11 mouse cellular contexts compared by ENCODE assay signal in genomic region chr15:99649067-99649761, GRCm38 (mm10). TPM values are rescaled to one million over a fixed set of nuclear protein-coding genes. Genes with fewer than 3 reads are reported as not detected.
DNase-seq lines count a peak whose midpoint lies in the region; ATAC-seq and TF ChIP-seq lines count a peak whose summit lies in the region.
"Had no signal": no experiment of that assay in that cellular context is flagged by ENCODE, and none has a peak within 500 bp of the region (broad histone marks: within the 10 kb centered on the region; RNA-seq: fewer than 3 reads in every experiment).

No protein-coding gene starts in this region.

- H3K9ac ChIP-seq in kidney, embryonic 14.5 days (ENCODE audit: low read depth, low read length): 0 out of 2 replicates have a peak overlapping the region, but pooled peaks have one; percentile 0
- H3K9ac ChIP-seq in hindbrain, embryonic 16.5 days (ENCODE audit: low read depth, low read length): no peak overlapping the region
- peak overlapping the region; percentile 29; the same call in 1 of the 2 replicates for H3K9ac ChIP-seq in midbrain, embryonic 14.5 days (replicated peaks; ENCODE audit: low read length)

- peaks cover 30% of the 10 kb centered on the region for H3K4me1 ChIP-seq in kidney, embryonic 14.5 days (ENCODE audit: control insufficient read depth, insufficient read depth, low read length)
- peaks cover 3% of the 10 kb centered on the region; the same call in 1 of the 2 replicates for H3K4me1 ChIP-seq in kidney, adult 2 months (ENCODE audit: control insufficient read depth, insufficient read depth, low read length)
- H3K4me1 ChIP-seq in embryonic facial prominence, embryonic 10.5 days: peaks cover 78% of the 10 kb centered on the region
- H3K4me1 ChIP-seq in hindbrain, embryonic 16.5 days (ENCODE audit: control insufficient read depth, insufficient read depth, low read depth, low read length): peaks cover 43% of the 10 kb centered on the region
- H3K4me1 ChIP-seq in midbrain, embryonic 14.5 days (ENCODE audit: control insufficient read depth, insufficient read depth, low read length): peaks cover 68% of the 10 kb centered on the region

- 50% methylated on average over 6 of the region's 6 CpGs for WGBS in kidney, embryonic 14.5 days
- WGBS in kidney, adult 2 months: 63% methylated on average over 6 of the region's 6 CpGs
- WGBS in embryonic facial prominence, embryonic 10.5 days: 41% methylated on average over 6 of the region's 6 CpGs
- WGBS in hindbrain, embryonic 16.5 days: 18% methylated on average over 6 of the region's 6 CpGs
- 21% methylated on average over 6 of the region's 6 CpGs for WGBS in midbrain, embryonic 14.5 days

- no peaks in the 10 kb centered on the region for H3K9me3 ChIP-seq in kidney, embryonic 14.5 days (ENCODE audit: control insufficient read depth, low read length)
- H3K9me3 ChIP-seq in embryonic facial prominence, embryonic 10.5 days: no peaks in the 10 kb centered on the region
- H3K9me3 ChIP-seq in hindbrain, embryonic 16.5 days (ENCODE audit: control insufficient read depth, low read length): no peaks in the 10 kb centered on the region
- no peaks in the 10 kb centered on the region for H3K9me3 ChIP-seq in midbrain, embryonic 14.5 days (ENCODE audit: control insufficient read depth, low read length)

- no peak for TF ChIP-seq CTCF in kidney, adult 2 months (conservative IDR thresholded peaks at IDR 0.05; ENCODE audit: insufficient read depth, insufficient read length, low read depth, low read length)

- H3K27me3 ChIP-seq in kidney, embryonic 14.5 days (ENCODE audit: control insufficient read depth, insufficient read depth, low read length): peaks cover 7% of the 10 kb centered on the region
- H3K27me3 ChIP-seq in kidney, adult 2 months (replicated peaks; ENCODE audit: control insufficient read depth, insufficient read depth, low read length): no peaks in the 10 kb centered on the region
- peaks cover 20% of the 10 kb centered on the region for H3K27me3 ChIP-seq in embryonic facial prominence, embryonic 10.5 days (replicated peaks; ENCODE audit: low read depth, poor library complexity, severe bottlenecking)
- no peaks in the 10 kb centered on the region for H3K27me3 ChIP-seq in hindbrain, embryonic 16.5 days (replicated peaks; ENCODE audit: control insufficient read depth, insufficient read depth, low read length)
- H3K27me3 ChIP-seq in midbrain, embryonic 14.5 days (ENCODE audit: control insufficient read depth, insufficient read depth, low read length): no peaks in the 10 kb centered on the region

- H3K4me3 ChIP-seq in kidney, embryonic 14.5 days (ENCODE audit: low read length): no peak overlapping the region; the same call in 1 of the 2 replicates
- no peak overlapping the region for H3K4me3 ChIP-seq in kidney, adult 2 months (ENCODE audit: insufficient read depth, low read depth, low read length)
- peak overlapping the region; percentile 96 for H3K4me3 ChIP-seq in embryonic facial prominence, embryonic 10.5 days
- no peak overlapping the region for H3K4me3 ChIP-seq in hindbrain, embryonic 16.5 days (ENCODE audit: low read length)
- H3K4me3 ChIP-seq in midbrain, embryonic 14.5 days (replicated peaks; ENCODE audit: low read depth, low read length): no peak overlapping the region

- no peak for ATAC-seq in kidney, embryonic 14.5 days (ENCODE audit: low FRiP score, low TSS enrichment)
- no peak for ATAC-seq in hindbrain, embryonic 16.5 days
- ATAC-seq in midbrain, embryonic 14.5 days (ENCODE audit: low FRiP score, low TSS enrichment): no peak
- ATAC-seq: inflammation-experienced regulatory T-cells, adult 6 months had no signal

- no peak overlapping the region for H3K27ac ChIP-seq in kidney, embryonic 14.5 days (ENCODE audit: low read depth, low read length)
- H3K27ac ChIP-seq in kidney, adult 2 months (ENCODE audit: insufficient read depth, low read depth, low read length): no peak overlapping the region
- no peak overlapping the region; the same call in 1 of the 2 replicates for H3K27ac ChIP-seq in embryonic facial prominence, embryonic 10.5 days (replicated peaks)
- H3K27ac ChIP-seq in hindbrain, embryonic 16.5 days (ENCODE audit: low read depth, low read length): peak overlapping the region; percentile 42
- H3K27ac ChIP-seq in midbrain, embryonic 14.5 days (replicated peaks; ENCODE audit: low read depth, low read length): peak overlapping the region; percentile 68

- no peak for TF ChIP-seq POLR2A in kidney, adult 2 months (IDR thresholded peaks at IDR 0.05; ENCODE audit: low read depth, low read length)

- peak overlapping the region; percentile 58 for H3K4me2 ChIP-seq in kidney, embryonic 14.5 days (replicated peaks; ENCODE audit: low read depth, low read length)
- H3K4me2 ChIP-seq in hindbrain, embryonic 16.5 days (ENCODE audit: low read length): peak overlapping the region; percentile 90
- peak overlapping the region; percentile 93 for H3K4me2 ChIP-seq in midbrain, embryonic 14.5 days (ENCODE audit: low read length)

- no peak for DNase-seq in kidney, adult 2 months
- no peak for DNase-seq in embryonic facial prominence, embryonic 10.5 days (ENCODE audit: low spot score)
- no peak for DNase-seq in midbrain, embryonic 14.5 days
- DNase-seq in right cerebral cortex, adult 18-20 months: no peak
- DNase-seq in T-cell, adult 2 months (ENCODE audit: low spot score): no peak
- no peak for DNase-seq in layer of hippocampus, postnatal 25 days (ENCODE audit: extremely low spot score in 1 of 2, low spot score in 1 of 2)
- DNase-seq: cerebellum, adult 11-12 months; thymus, postnatal 25 days had no signal

- no peaks in the 10 kb centered on the region for H3K36me3 ChIP-seq in kidney, embryonic 14.5 days (ENCODE audit: control insufficient read depth, insufficient read depth, low read length)
- H3K36me3 ChIP-seq in kidney, adult 2 months (ENCODE audit: control insufficient read depth, insufficient read depth, low read length): no peaks in the 10 kb centered on the region
- no peaks in the 10 kb centered on the region for H3K36me3 ChIP-seq in embryonic facial prominence, embryonic 10.5 days (replicated peaks)
- no peaks in the 10 kb centered on the region for H3K36me3 ChIP-seq in hindbrain, embryonic 16.5 days (ENCODE audit: control insufficient read depth, insufficient read depth, low read length)
- no peaks in the 10 kb centered on the region for H3K36me3 ChIP-seq in midbrain, embryonic 14.5 days (ENCODE audit: control insufficient read depth, insufficient read depth, low read length)

RNA-seq across cellular contexts. Expression of gene Racgap1, which starts 2.2 kb away (rescaled TPM):
- 79.1 and 113 TPM in 2 replicates for polyA plus RNA-seq in kidney, embryonic 14.5 days (2014; fragmentation: Nextera tagmentation; extraction: Ambion mirVana)
- polyA plus RNA-seq in kidney, adult 2 months (2012; rRNA removed): 2.4 and 2.6 TPM in 2 replicates
- polyA plus RNA-seq in embryonic facial prominence, embryonic 10.5 days (2016; fragmentation: Nextera tagmentation; extraction: Ambion mirVana): 146 TPM in 2 replicates
- polyA plus RNA-seq in hindbrain, embryonic 16.5 days (2015; fragmentation: Nextera tagmentation; extraction: Ambion mirVana): 56.7 and 64.6 TPM in 2 replicates
- 42.2 and 64.0 TPM in 2 replicates for polyA plus RNA-seq in midbrain, embryonic 14.5 days (2014; fragmentation: Nextera tagmentation; extraction: Ambion mirVana)
- 1 to 10 TPM; 4.4 to 6.2 TPM for total RNA-seq in layer of hippocampus, postnatal 25 days (2021)

RNA-seq across cellular contexts. Expression of gene Asic1, which starts 21.0 kb away (rescaled TPM):
- 0.88 and 0.90 TPM in 2 replicates for polyA plus RNA-seq in kidney, embryonic 14.5 days (2014; fragmentation: Nextera tagmentation; extraction: Ambion mirVana)
- polyA plus RNA-seq in kidney, adult 2 months (2012; rRNA removed): 0.34 and 0.37 TPM in 2 replicates
- polyA plus RNA-seq in embryonic facial prominence, embryonic 10.5 days (2016; fragmentation: Nextera tagmentation; extraction: Ambion mirVana): 3.2 and 4.9 TPM in 2 replicates
- 45.1 and 59.4 TPM in 2 replicates for polyA plus RNA-seq in hindbrain, embryonic 16.5 days (2015; fragmentation: Nextera tagmentation; extraction: Ambion mirVana)
- polyA plus RNA-seq in midbrain, embryonic 14.5 days (2014; fragmentation: Nextera tagmentation; extraction: Ambion mirVana): 51.9 and 53.5 TPM in 2 replicates
- 10 to 100 TPM; 29.6 to 32.0 TPM for total RNA-seq in layer of hippocampus, postnatal 25 days (2021)

RNA-seq across cellular contexts. Expression of gene Aqp6, which starts 48.0 kb away (rescaled TPM):
- not detected in 2 replicates for polyA plus RNA-seq in kidney, embryonic 14.5 days (2014; fragmentation: Nextera tagmentation; extraction: Ambion mirVana)
- 97.9 and 124 TPM in 2 replicates for polyA plus RNA-seq in kidney, adult 2 months (2012; rRNA removed)
- polyA plus RNA-seq in embryonic facial prominence, embryonic 10.5 days (2016; fragmentation: Nextera tagmentation; extraction: Ambion mirVana): 0.10 TPM in 1 of 2 replicates, not detected in the other
- 0.68 and 0.70 TPM in 2 replicates for polyA plus RNA-seq in hindbrain, embryonic 16.5 days (2015; fragmentation: Nextera tagmentation; extraction: Ambion mirVana)
- polyA plus RNA-seq in midbrain, embryonic 14.5 days (2014; fragmentation: Nextera tagmentation; extraction: Ambion mirVana): 0.93 and 1.1 TPM in 2 replicates
- total RNA-seq in layer of hippocampus, postnatal 25 days (2021): not detected
- polyA plus RNA-seq: inflammation-experienced regulatory T-cells, adult 6 months had no signal

RNA-seq across cellular contexts. Expression of gene Smarcd1, which starts 52.7 kb away (rescaled TPM):
- 54.3 and 74.2 TPM in 2 replicates for polyA plus RNA-seq in kidney, embryonic 14.5 days (2014; fragmentation: Nextera tagmentation; extraction: Ambion mirVana)
- polyA plus RNA-seq in kidney, adult 2 months (2012; rRNA removed): 27.7 and 29.5 TPM in 2 replicates
- 83.3 and 89.1 TPM in 2 replicates for polyA plus RNA-seq in embryonic facial prominence, embryonic 10.5 days (2016; fragmentation: Nextera tagmentation; extraction: Ambion mirVana)
- 71.7 and 86.2 TPM in 2 replicates for polyA plus RNA-seq in hindbrain, embryonic 16.5 days (2015; fragmentation: Nextera tagmentation; extraction: Ambion mirVana)
- 127 and 136 TPM in 2 replicates for polyA plus RNA-seq in midbrain, embryonic 14.5 days (2014; fragmentation: Nextera tagmentation; extraction: Ambion mirVana)
- 100 to 1,000 TPM; 101 to 117 TPM for total RNA-seq in layer of hippocampus, postnatal 25 days (2021)

RNA-seq across cellular contexts. Expression of gene Gm17349, which starts 56.1 kb away (rescaled TPM):
- not detected in 2 replicates for polyA plus RNA-seq in kidney, embryonic 14.5 days (2014; fragmentation: Nextera tagmentation; extraction: Ambion mirVana)
- polyA plus RNA-seq in kidney, adult 2 months (2012; rRNA removed): 0.58 TPM in 1 of 2 replicates, not detected in the other
- polyA plus RNA-seq in embryonic facial prominence, embryonic 10.5 days (2016; fragmentation: Nextera tagmentation; extraction: Ambion mirVana): not detected in 2 replicates
- not detected in 2 replicates for polyA plus RNA-seq in hindbrain, embryonic 16.5 days (2015; fragmentation: Nextera tagmentation; extraction: Ambion mirVana)
- not detected in 2 replicates for polyA plus RNA-seq in midbrain, embryonic 14.5 days (2014; fragmentation: Nextera tagmentation; extraction: Ambion mirVana)
- 1 to 10 TPM; 5.3 to 9.0 TPM for total RNA-seq in layer of hippocampus, postnatal 25 days (2021)
- polyA plus RNA-seq: inflammation-experienced regulatory T-cells, adult 6 months had no signal

Comparison
In these comparisons a context has a peak if more than half of its experiments do, and no peak if none do; other contexts are left out.
1. RNA of gene Racgap1, which starts 2.2 kb away (polyA plus RNA-seq): 146 TPM in embryonic facial prominence, embryonic 10.5 days, 79.1 to 113 TPM in kidney, embryonic 14.5 days, 42.2 to 64.0 TPM in midbrain, embryonic 14.5 days and 56.7 to 64.6 TPM in hindbrain, embryonic 16.5 days; 2.4 to 2.6 TPM in kidney, adult 2 months; every median in the first group is over 10 times any median in the second.
2. RNA of gene Aqp6, which starts 48.0 kb away (polyA plus RNA-seq): 97.9 to 124 TPM in kidney, adult 2 months; 0.93 to 1.1 TPM in midbrain, embryonic 14.5 days, 0.68 to 0.70 TPM in hindbrain, embryonic 16.5 days, 0.10 TPM in embryonic facial prominence, embryonic 10.5 days and not detected in kidney, embryonic 14.5 days; every median in the first group is over 10 times any median in the second.
3. H3K27ac ChIP-seq: peak in hindbrain, embryonic 16.5 days (single experiment) and midbrain, embryonic 14.5 days (single experiment); none in kidney, embryonic 14.5 days (single experiment), kidney, adult 2 months (single experiment) and embryonic facial prominence, embryonic 10.5 days (single experiment).
4. Peak in every context shown above with its lines, with median percentiles within 50 percentile points of each other: H3K4me2 ChIP-seq.